Mouse (Mus musculus) adrenal gland, adult (tissue): ENCODE results near the gene Aph1c.
"Not testable (repeated sequence)": the region's sequence is repeated elsewhere in the genome, so short reads cannot be mapped to it uniquely, and the experiment has no call there.

ENCODE experiments used
- DNase-seq, 2 experiments: peaks; one replicate each; pipeline ENCODE4 v3.0.0; 2022 to 2023; ENCODE audit warnings: low spot score in 1 of 2; ENCODE audit not compliant: inconsistent age in 2 of 2

Gene Aph1c

DNA sequence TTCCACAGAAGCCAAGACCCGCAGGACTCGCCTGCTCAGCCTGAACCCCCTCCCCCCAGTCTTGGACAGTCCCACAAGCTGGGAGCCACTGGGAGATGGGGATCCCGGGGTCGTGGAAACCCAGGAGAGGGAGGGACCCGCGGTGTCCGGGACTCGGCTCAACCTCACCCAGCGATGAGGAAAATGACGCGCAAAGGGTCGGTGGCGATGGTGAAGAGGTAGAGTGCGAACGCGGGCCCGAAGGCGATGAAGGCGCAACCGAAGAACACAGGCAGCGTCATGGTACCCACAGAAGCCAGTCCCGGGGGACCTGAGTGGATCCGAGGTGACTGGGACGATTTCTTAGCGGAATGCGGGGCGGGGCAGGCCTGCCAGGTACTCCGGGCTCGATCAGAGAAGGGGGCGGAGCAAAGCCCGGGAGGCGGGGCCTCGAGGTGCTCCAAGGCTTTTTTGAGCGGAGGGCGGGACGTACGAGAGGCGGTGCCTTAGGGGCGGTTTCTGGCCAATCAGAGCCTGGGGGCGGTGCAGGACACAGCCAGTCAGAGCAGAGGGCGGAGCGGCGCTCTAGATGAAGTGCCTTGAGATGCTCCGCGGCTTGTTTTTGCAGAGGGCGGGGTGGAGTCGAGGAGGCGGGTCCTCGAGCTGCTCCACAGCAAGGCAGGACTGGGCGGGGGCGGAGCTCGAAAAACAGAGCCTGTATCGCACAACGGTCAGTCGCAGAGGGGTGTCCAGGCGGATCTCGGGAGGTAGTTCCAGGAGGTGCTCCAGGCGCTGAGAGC, at the start of gene Aph1c:
Aph1c (minus strand) TSS at position 409 of the 779 bp plus-strand sequence.
- DNase-seq = peak; percentile 99

DNA sequence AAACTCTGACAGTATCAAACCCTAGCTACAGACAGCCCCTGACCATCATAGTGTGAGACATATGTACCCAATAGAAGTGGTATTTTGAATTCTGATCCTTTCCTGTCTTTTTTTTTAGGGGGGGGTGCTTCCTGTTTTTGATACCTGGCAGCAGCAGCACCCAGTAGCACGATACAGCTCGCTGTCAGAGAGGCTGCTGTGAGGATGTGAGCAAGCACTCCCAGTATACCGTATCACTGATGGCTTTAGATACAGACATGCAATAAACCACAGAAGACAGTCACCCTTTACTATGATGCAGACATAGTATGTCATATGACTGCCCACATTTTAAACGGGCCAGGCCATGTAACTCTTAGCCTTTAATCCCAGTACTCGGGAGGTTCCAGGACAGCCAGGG, 49.0 kb upstream of the Aph1c start:
- DNase-seq = no peak

DNA sequence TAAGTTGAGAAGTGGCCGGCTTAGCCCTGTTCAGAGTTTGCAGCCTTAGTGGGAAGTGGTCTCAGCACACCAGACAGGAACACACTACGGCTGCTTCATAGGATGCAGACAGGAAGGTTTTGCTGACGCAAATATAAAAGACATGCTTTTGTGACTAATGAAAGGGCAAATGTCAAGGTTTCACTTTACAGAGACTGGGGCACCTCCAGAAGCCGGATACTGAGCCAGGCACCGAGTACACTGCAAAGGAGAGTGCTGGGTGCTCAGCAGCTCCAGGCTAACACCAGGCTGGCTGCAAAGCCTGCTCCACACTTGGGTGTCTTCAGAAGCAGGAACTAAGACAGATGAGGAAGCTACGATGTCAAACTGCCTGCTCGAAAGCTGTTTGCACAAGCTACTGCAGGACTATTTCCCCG, 47.9 kb upstream of the Aph1c start:
- peak; percentile 64 to 82 for DNase-seq

DNA sequence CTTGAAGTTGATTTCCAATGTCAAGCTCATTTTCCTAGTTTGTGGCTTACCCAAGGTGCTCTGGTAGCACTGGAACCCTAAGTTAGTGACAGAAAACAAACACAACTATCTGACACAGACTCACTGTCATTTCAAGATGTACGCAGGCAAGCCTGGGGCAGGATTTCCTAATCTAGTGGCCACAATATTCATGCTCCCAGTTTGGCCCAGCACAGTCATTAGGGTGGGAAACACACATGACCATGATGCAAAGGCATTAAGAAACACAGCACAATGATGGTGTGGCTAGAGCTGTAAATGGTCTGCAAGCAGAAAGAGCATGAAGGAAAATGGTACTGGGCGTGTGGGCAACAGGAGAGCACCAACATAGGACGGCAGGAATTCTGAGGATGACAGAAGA, 47.3 kb upstream of the Aph1c start:
- DNase-seq = no peak

DNA sequence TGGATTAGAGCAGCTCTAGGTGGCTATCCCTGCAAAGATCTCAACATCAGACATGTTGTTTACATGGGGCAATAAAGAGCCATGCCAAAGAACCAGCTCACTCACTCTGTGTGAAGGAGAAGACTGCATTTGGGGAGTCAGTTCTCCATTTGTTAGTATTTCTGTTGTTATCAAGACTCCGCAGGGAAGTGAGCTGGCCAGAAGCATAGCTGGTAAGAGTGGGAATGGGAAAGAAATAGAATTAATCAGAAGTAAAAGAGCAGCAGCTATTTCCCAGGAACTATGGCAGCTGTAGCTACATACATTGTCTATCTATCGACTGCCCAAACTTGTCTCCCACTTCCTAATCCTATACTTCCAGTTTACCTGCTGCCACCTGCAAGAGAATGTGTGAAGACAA, 46.2 kb upstream of the Aph1c start:
- no peak for DNase-seq

DNA sequence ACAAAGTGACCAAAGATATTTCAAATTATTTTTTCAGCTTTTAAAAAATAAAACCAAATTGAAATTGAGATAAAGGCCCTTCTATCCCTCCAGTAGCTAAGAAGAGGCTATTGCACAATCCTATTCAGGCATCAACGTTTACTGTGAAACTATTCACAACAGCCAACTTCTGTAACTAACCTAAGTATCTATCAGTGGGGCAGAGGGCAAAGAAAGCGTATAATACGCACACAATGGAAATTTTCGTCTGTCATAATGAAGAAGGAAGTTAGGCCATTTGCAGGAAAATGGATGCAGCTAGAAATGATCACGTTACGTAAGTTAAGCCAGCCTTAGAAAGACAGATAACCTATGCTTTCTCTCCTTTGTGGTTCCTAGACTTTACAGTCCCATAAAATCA, 45.0 kb upstream of the Aph1c start:
- DNase-seq = no peak

DNA sequence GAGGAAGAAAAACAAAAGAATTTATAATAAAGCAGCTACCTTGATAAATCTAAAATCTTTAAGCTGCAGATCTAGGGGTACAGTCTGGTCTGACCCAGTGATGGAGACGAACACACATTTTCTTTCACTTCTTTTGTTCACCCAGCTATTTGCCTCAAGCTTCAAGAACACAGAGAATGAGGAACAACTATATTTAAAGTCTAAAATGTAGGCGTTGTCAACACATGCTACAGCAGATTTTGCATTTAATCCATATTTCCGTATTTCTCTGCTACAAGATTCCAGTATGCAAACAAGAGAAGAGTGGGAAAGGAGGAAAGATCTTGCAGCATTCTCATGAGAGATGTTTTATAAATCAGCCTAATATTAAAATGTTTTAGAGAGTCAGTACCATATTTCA, 44.4 kb upstream of the Aph1c start:
- no peak for DNase-seq

DNA sequence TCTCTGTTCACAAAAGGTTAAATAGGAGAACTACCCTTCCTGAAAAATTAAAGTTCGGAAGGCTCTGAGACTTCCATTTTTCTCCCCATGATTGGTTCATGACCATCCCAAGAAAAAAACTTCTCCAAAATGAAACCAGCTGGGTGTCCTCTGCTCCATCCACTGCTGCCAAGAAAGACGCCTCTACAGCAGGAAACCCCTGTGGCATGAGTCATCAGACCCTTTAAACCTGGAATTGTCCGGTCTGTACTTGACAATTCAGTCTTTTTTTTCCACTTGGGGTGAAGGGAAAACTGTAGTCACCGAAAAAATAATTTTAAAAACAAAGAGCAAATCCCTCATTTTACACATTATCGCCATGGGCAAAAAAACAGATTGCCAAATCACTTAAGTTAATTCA, 42.1 kb upstream of the Aph1c start:
- DNase-seq = peak in 1 of 2 experiments; percentile 60

DNA sequence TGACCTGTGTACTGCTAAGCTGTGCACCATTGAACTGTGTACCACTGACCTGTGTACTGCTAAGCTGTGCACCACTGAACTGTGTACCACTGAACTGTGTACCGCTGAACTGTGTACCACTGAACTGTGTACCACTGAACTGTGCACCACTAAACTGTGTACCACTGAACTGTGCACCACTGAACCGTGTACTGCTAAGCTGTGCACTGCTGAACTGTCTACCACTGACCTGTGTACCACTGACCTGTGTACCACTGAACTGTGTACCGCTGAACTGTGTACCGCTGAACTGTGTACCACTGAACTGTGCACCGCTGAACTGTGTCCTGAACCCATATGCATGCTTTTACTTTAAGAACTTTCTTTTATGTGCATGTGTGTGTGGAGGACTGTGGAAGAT, 39.8 kb upstream of the Aph1c start:
- no peak for DNase-seq

DNA sequence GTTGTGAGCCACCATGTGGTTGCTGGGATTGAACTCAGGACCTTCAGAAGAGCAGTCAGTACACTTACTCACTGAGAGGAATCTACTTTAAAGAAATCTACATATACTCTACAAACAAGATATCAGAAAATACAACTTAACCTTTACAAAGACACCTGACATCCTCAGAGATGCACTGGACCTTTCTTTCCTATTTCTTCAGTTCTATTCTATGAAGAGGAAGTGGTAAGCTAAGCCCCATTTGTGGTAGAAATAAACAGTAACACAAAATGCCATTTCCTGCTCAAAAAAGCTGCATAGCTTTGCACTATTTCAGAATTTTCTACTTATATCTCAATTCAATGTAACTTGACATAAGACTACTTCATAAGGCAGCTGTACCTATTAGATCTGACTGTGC, 39.0 kb upstream of the Aph1c start:
- no peak for DNase-seq

DNA sequence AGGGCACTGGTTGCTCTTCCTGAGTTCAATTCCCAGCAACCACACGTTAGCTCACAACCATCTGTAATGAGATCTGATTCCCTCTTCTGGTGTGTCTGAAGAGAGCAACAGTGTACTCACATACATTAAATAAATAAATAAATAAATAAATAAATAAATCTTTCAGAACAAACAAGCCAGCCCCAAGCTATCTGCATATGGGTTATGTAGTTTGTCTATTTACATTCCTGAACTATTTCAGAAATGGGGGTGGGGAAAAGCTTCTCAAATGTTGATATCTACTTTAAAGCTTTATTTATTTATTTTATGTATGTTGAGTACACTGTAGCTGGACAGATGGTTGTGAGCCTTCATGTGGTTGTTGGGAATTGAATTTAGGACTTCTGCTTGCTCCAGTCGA, 38.5 kb upstream of the Aph1c start:
- DNase-seq = not testable (repeated sequence)

DNA sequence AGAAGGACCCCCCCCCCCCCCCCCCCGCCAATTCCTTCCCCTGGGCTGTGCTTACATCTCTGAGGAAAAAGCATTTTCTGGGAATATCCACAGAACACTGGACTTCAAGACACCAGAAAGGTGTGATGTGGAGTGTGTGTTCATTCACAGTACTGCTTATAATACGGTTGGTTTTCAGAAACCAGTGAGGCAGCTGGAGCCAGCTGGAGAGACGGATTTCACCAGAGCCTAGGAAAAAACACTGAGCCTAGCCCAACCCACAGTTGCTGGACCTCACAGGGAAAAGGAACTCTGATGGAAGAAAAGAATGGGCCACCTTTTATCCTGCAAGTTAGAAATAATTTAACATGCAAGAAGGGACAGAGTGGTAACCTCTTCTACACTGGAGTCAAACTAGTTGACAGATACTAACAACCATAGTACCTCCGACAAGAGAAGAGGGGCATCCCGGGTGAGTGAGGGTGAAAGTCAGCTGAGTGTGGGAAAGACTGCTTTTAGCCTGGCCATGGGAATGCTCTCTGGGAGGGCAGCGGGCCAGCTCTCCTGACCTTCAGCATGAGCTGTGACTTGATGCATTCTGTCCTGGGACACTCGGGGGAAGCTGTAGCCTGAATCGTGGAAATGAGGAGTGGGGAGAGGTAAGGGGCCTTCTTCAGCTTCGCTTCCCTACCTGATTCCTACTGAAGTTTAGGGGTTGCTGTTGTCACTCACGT, 37.6 kb upstream of the Aph1c start:
- peak; percentile 80 to 88 for DNase-seq

DNA sequence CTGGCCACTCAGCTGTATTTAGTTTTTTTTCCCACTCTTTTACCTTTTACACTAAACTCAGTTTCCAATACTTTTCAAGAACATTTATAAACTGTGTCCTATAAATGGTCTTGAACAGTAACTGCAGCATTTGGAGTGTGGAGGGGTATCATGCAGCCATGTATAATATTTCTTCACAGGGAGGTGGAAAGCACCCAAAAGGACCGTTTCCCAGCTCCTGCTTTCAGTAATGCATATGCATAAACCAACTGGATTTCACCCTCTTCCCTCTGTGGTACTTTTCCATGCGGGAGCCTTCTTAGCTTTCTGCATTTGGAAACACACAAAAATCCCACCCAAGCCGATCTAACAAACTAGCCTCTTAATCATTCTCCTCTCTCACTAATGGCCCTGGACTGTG, 30.2 kb upstream of the Aph1c start:
- no peak for DNase-seq

DNA sequence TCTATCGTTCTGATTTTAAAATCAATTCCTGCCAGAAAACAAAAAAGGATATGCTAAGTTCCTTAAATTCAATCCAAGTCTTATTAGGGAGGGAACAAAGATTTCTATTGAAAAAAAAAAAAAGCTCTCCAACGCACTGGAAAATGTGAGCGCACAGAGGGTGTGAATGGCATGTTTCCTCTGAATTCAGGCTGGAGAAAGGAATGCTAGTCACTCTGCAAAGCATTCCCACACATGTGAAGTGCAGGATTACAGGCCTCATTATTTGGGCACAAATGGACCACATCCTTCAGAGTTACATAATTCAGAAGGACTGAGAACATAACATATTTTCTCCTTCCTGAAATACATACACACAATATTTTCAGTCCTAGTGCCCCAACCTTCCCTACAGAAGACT, 28.9 kb upstream of the Aph1c start:
- DNase-seq = no peak

DNA sequence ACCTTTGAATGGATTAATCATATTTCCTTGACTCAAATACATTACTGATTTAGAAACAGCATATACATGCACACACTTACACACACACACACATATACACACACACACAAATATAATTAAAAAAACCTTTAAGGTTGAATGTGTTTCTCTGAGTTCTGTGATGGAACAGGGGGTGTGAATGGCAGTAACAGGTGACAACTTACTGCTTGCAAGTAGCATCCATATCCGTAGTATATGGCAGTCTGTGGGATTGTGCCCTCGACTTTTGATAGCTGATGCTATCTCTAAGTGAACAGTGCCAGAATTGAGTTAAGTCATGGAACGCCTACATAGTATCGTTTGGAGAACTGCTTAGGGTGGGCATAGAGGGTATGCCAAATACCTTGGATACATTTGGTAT, 27.7 kb upstream of the Aph1c start:
- DNase-seq = no peak

DNA sequence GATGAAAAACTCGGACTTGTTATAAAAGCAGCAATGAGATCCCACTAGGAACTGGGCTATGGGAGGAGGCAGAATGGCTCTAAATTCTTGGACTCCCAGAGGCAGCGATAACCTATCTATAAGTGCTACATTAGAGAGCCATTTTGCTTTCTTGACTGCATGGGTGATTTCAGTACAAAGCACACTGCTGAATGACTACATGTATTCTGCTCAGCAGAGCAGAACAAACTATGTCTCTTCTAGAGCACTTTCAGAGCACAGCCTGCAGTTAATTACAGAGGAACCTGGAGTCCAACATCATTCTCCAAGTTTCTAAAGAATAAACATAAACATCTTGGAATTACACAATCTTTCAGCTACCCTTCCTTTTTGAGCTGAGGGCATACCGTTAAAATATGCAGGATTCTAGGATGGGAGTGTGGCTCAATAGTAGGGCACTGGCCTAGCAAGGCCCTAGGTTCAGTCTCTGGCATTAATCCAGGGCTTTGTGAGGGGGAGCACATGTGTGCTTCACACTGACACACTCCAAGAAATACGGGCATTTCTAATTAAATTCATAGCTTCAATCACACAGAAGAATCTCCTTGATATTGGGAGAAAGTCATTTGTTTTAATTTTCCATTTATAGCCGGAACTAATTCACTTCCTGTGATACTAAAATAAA, 26.7 kb upstream of the Aph1c start:
- DNase-seq = no peak

DNA sequence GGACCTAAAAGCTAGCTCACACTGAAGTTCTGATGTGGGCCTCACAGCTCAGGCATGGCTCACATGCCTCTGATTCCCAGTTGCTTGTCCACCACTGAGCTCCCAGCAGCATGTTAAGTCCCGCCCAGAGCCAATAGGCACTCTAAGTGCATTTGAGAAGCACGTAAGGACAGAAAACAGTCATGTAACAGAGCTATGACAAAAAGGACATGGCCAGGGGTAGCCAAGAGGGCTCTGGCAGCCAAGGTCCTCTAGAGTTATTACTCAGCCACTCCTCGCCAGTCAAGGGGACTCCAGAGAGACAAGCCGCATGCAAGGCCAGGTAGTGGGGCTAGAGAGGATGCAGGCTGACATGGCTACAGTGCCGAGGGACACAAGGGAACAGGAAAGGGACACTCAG, 25.0 kb upstream of the Aph1c start:
- DNase-seq = no peak

DNA sequence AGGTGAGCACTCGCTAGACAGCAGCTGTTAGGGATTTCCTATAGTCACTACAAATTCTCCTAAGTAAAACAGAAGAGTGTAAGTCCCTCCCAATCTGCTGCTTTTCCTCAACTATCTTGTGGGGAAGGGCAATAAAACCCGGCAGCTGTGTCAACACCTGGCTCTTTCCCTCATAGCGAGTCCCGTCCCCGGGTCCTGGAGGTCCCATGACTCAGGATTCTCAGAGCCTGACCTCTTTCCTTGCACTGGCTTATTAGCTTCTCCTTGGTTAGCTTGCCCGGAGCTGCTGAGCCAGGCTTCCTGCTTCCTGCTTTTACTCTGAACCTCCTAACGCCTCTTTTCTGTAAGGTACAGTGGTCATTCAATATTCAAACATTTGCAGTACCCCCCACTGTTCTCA, 21.3 kb upstream of the Aph1c start:
- DNase-seq = no peak

DNA sequence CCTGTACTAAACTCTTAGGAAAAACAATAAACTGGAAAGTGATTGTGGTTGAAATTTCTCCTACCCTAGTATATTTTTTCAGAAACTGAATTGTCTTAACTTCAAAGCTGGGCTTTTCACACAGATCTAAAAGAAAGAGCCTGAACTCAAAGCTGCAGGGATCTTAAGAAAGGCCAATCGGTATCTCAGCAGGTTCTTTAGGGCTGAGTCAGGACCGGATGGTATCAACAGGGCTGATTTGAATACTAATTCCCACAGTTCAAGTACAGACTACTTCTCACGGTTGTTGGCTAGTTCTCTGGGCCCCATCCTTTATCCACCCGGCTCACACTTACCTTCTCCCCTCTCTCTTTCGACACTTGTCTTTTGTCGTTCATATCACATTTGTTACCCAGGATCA, 18.1 kb upstream of the Aph1c start:
- no peak for DNase-seq

DNA sequence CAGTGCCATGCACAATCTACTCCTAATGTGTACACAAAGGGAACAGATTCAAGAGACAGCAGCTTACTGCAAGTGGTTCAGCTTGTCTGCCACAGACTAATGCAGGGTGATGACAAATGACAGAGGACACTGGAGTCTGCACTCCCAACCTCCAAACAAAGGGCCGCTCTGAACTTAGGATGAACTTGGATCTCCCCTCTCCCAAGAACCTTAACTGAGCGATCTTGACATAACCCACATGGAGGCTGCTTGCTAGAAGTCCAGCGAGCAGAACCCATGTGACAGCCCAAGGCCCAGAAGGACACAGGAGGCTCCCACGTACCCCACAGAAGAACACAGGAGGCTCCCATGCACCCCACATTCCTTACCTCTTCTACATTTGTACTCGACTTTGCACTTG, 16.4 kb upstream of the Aph1c start:
- no peak for DNase-seq

DNA sequence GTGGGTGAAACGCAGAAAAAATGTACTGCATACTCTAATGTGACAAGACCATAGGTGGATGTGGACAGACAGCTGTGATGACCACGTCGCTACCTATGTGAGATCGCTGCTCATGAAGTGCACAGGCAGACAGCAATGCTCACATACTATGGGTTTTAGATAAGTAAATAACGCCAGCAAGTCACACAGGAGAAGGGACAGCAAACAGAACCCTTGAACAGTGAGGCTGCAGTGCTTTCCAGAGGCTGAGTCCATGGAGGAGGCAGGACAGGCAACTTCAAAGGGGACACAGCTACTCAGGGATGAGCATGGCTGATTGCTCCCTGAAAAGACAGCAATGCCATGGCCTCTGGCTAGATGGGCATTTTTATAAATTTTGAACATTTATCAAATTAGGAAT, 12.3 kb upstream of the Aph1c start:
- DNase-seq = no peak

DNA sequence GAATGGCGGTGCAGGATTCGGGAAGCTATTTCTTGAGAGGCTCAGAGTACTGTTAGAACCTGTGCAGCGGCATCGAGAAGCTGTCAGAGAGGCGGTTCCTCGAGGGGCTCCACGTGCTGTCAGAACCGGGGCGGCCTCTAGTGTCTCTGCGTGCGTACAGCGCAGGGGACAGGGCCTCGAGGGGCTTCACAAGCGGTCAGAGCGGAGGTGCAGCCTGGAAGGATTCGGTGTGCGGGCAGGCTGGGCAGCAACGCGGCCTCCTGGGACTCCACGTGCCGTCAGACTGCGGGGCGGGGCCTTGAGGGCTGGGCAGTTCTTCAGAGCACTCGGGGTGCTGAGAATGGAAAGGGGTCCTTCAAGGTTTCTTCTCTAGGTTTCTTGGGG, 563 bp upstream of the Aph1c start:
- no peak for DNase-seq
